Mouse (Mus musculus): ENCODE measurements around the gene Rab42. TPM values are rescaled to one million over a fixed set of nuclear protein-coding genes. Genes with fewer than 3 reads are reported as not detected.

Rab42 gene
- not detected in 2 replicates for total RNA-seq (2017)

GRCm38 (mm10) chr4:132302939-132303479 is at the start of gene Rab42:
Gene Rab42, minus strand, starts transcription at chr4:132303385.
- ATAC-seq (replicated peaks in 1 of 2; ENCODE audit: insufficient read depth in 1 of 2, low FRiP score in 2 of 2, low TSS enrichment in 1 of 2, low read depth in 1 of 2, poor library complexity in 2 of 2, severe bottlenecking in 2 of 2) = peak; percentile 70

- no peak for ATAC-seq (replicated peaks in 1 of 2; ENCODE audit: insufficient read depth in 1 of 2, low FRiP score in 2 of 2, low TSS enrichment in 1 of 2, low read depth in 1 of 2, poor library complexity in 2 of 2, severe bottlenecking in 2 of 2)
Observed at GRCm38 (mm10) chr4:132352739-132353138, 49.6 kb upstream of the Rab42 start.

GRCm38 (mm10) chr4:132351401-132351800 is 48.2 kb upstream of the Rab42 start:
- no peak for ATAC-seq (replicated peaks in 1 of 2; ENCODE audit: insufficient read depth in 1 of 2, low FRiP score in 2 of 2, low TSS enrichment in 1 of 2, low read depth in 1 of 2, poor library complexity in 2 of 2, severe bottlenecking in 2 of 2)

GRCm38 (mm10) chr4:132350854-132351253 is 47.7 kb upstream of the Rab42 start:
- ATAC-seq (replicated peaks in 1 of 2; ENCODE audit: insufficient read depth in 1 of 2, low FRiP score in 2 of 2, low TSS enrichment in 1 of 2, low read depth in 1 of 2, poor library complexity in 2 of 2, severe bottlenecking in 2 of 2) = no peak

GRCm38 (mm10) chr4:132350123-132350740 is 47.0 kb upstream of the Rab42 start:
- no peak for ATAC-seq (replicated peaks in 1 of 2; ENCODE audit: insufficient read depth in 1 of 2, low FRiP score in 2 of 2, low TSS enrichment in 1 of 2, low read depth in 1 of 2, poor library complexity in 2 of 2, severe bottlenecking in 2 of 2)

GRCm38 (mm10) chr4:132349495-132350122 is 46.4 kb upstream of the Rab42 start:
- ATAC-seq (replicated peaks in 1 of 2; ENCODE audit: insufficient read depth in 1 of 2, low FRiP score in 2 of 2, low TSS enrichment in 1 of 2, low read depth in 1 of 2, poor library complexity in 2 of 2, severe bottlenecking in 2 of 2) = no peak

- ATAC-seq (replicated peaks in 1 of 2; ENCODE audit: insufficient read depth in 1 of 2, low FRiP score in 2 of 2, low TSS enrichment in 1 of 2, low read depth in 1 of 2, poor library complexity in 2 of 2, severe bottlenecking in 2 of 2) = no peak
Observed at GRCm38 (mm10) chr4:132346661-132347060, 43.5 kb upstream of the Rab42 start.

- ATAC-seq (replicated peaks in 1 of 2; ENCODE audit: insufficient read depth in 1 of 2, low FRiP score in 2 of 2, low TSS enrichment in 1 of 2, low read depth in 1 of 2, poor library complexity in 2 of 2, severe bottlenecking in 2 of 2) = no peak
Observed at GRCm38 (mm10) chr4:132346261-132346660, 43.1 kb upstream of the Rab42 start.

- no peak; a peak in 1 of 4 replicates for ATAC-seq (replicated peaks in 1 of 2; ENCODE audit: insufficient read depth in 1 of 2, low FRiP score in 2 of 2, low TSS enrichment in 1 of 2, low read depth in 1 of 2, poor library complexity in 2 of 2, severe bottlenecking in 2 of 2)
Observed at GRCm38 (mm10) chr4:132345843-132346212, 42.6 kb upstream of the Rab42 start.

- ATAC-seq (replicated peaks in 1 of 2; ENCODE audit: insufficient read depth in 1 of 2, low FRiP score in 2 of 2, low TSS enrichment in 1 of 2, low read depth in 1 of 2, poor library complexity in 2 of 2, severe bottlenecking in 2 of 2) = peak; percentile 58 to 77
Observed at GRCm38 (mm10) chr4:132345135-132345842, 42.1 kb upstream of the Rab42 start.

- peak; percentile 33 to 35; a peak in 2 of 4 replicates for ATAC-seq (replicated peaks in 1 of 2; ENCODE audit: insufficient read depth in 1 of 2, low FRiP score in 2 of 2, low TSS enrichment in 1 of 2, low read depth in 1 of 2, poor library complexity in 2 of 2, severe bottlenecking in 2 of 2)
Observed at GRCm38 (mm10) chr4:132344403-132345134, 41.4 kb upstream of the Rab42 start.

- no peak for ATAC-seq (replicated peaks in 1 of 2; ENCODE audit: insufficient read depth in 1 of 2, low FRiP score in 2 of 2, low TSS enrichment in 1 of 2, low read depth in 1 of 2, poor library complexity in 2 of 2, severe bottlenecking in 2 of 2)
Observed at GRCm38 (mm10) chr4:132341451-132341850, 38.3 kb upstream of the Rab42 start.

- no peak for ATAC-seq (replicated peaks in 1 of 2; ENCODE audit: insufficient read depth in 1 of 2, low FRiP score in 2 of 2, low TSS enrichment in 1 of 2, low read depth in 1 of 2, poor library complexity in 2 of 2, severe bottlenecking in 2 of 2)
Observed at GRCm38 (mm10) chr4:132338943-132339342, 35.8 kb upstream of the Rab42 start.

- ATAC-seq (replicated peaks in 1 of 2; ENCODE audit: insufficient read depth in 1 of 2, low FRiP score in 2 of 2, low TSS enrichment in 1 of 2, low read depth in 1 of 2, poor library complexity in 2 of 2, severe bottlenecking in 2 of 2) = no peak
Observed at GRCm38 (mm10) chr4:132332880-132333279, 29.7 kb upstream of the Rab42 start.

GRCm38 (mm10) chr4:132331960-132332359 is 28.8 kb upstream of the Rab42 start:
- ATAC-seq (replicated peaks in 1 of 2; ENCODE audit: insufficient read depth in 1 of 2, low FRiP score in 2 of 2, low TSS enrichment in 1 of 2, low read depth in 1 of 2, poor library complexity in 2 of 2, severe bottlenecking in 2 of 2) = no peak

- no peak for ATAC-seq (replicated peaks in 1 of 2; ENCODE audit: insufficient read depth in 1 of 2, low FRiP score in 2 of 2, low TSS enrichment in 1 of 2, low read depth in 1 of 2, poor library complexity in 2 of 2, severe bottlenecking in 2 of 2)
Observed at GRCm38 (mm10) chr4:132329835-132330354, 26.7 kb upstream of the Rab42 start.

- ATAC-seq (replicated peaks in 1 of 2; ENCODE audit: insufficient read depth in 1 of 2, low FRiP score in 2 of 2, low TSS enrichment in 1 of 2, low read depth in 1 of 2, poor library complexity in 2 of 2, severe bottlenecking in 2 of 2) = peak; percentile 95 to 97
Observed at GRCm38 (mm10) chr4:132329115-132329834, 26.1 kb upstream of the Rab42 start, which contains the start of gene Trnau1ap. Gene Trnau1ap, minus strand, starts transcription at chr4:132329538.

Measured in hematopoietic stem cell, adult 5-6 weeks (primary cell).